Mouse (Mus musculus): ENCODE data around the gene Cpne8.

- TF ChIP-seq CTCF (IDR thresholded peaks at IDR 0.05; ENCODE audit: low read depth), result no peak
- TF ChIP-seq EP300 (IDR thresholded peaks at IDR 0.05; ENCODE audit: low read depth), result no peak
Measured at GRCm38 (mm10) chr15:90664615-90665014, 14.6 kb downstream of the Cpne8 start.

Measured in liver, embryonic 14.5 days (tissue).